Mouse (Mus musculus) bone marrow macrophage, adult 2 months (primary cell): ENCODE measurements around the gene Fbxo7.

ENCODE experiments used
- CTCF ChIP-seq: IDR thresholded peaks from 2 replicates; pipeline ENCODE4 v1.5.1; 2012; ENCODE audit warnings: low read depth, mild to moderate bottlenecking, low read length, moderate library complexity
- POLR2A ChIP-seq: IDR thresholded peaks from 2 replicates; pipeline ENCODE4 v1.6.1; 2012; ENCODE audit warnings: mild to moderate bottlenecking, low read depth, low read length, borderline replicate concordance

DNA sequence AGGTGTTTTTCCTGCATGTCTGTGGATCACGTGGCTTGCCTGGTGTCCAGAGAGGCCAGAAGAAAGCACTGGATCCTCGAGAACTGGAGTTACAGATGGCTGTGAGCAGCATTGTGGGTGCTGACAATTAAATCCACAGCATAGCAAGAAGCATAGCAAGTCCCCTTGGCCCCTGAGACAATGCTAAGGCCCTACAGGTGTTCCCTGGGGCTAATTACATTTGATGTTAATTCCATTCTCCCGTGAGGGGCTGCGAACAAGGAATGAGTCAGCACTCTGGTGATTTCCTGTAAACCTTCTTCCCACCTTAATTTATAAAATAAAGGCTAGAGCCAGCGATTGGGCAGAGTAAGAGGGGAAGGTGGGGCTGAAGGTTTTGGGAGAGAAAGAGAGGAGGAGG lies 3.0 kb upstream of the Fbxo7 start:
- TF ChIP-seq POLR2A (no peak), CTCF (no peak)
